Mouse (Mus musculus): ENCODE measurements around the gene Auts2. TPM values are rescaled to one million over a fixed set of nuclear protein-coding genes. Genes with fewer than 3 reads are reported as not detected.

Auts2 gene
- polyA plus RNA-seq, 1 experiment from 2014 or later: 36.0 TPM

- ATAC-seq (ENCODE audit: low FRiP score): no peak
- Histone ChIP-seq H3K4me1 (ENCODE audit: control insufficient read depth, insufficient read depth, low read length) (peaks cover 15% of the 10 kb centered on the region), H3K27ac (ENCODE audit: low read depth, low read length) (no peak overlapping the region), H3K36me3 (ENCODE audit: control insufficient read depth, insufficient read depth, low read length) (no peaks in the 10 kb centered on the region), H3K27me3 (ENCODE audit: control insufficient read depth, insufficient read depth, low read length) (no peaks in the 10 kb centered on the region), H3K9me3 (ENCODE audit: control insufficient read depth, low read length) (no peaks in the 10 kb centered on the region), H3K9ac (ENCODE audit: low read length) (no peak overlapping the region), H3K4me2 (no peak overlapping the region), H3K4me3 (ENCODE audit: low read depth, low read length) (no peak overlapping the region)
- DNase-seq (ENCODE audit: low spot score, missing footprints): no peak
- 93% methylated on average over 3 of the region's 3 CpGs for WGBS
Observed at GRCm38 (mm10) chr5:132334796-132335195, 208.3 kb downstream of the Auts2 start.

- Histone ChIP-seq H3K4me2 (no peak overlapping the region), H3K36me3 (ENCODE audit: control insufficient read depth, insufficient read depth, low read length) (no peaks in the 10 kb centered on the region), H3K4me1 (ENCODE audit: control insufficient read depth, insufficient read depth, low read length) (peaks cover 15% of the 10 kb centered on the region), H3K27ac (ENCODE audit: low read depth, low read length) (no peak overlapping the region), H3K9ac (ENCODE audit: low read length) (no peak overlapping the region), H3K9me3 (ENCODE audit: control insufficient read depth, low read length) (no peaks in the 10 kb centered on the region), H3K4me3 (ENCODE audit: low read depth, low read length) (no peak overlapping the region), H3K27me3 (ENCODE audit: control insufficient read depth, insufficient read depth, low read length) (no peaks in the 10 kb centered on the region)
- WGBS: 75% methylated on average over 2 of the region's 2 CpGs
- ATAC-seq (ENCODE audit: low FRiP score) (no peak), DNase-seq (ENCODE audit: low spot score, missing footprints) (no peak)
Observed at GRCm38 (mm10) chr5:132333744-132334143, 209.4 kb downstream of the Auts2 start.

- H3K4me3 ChIP-seq (ENCODE audit: low read depth, low read length): no peak overlapping the region
- no peak overlapping the region for H3K4me2 ChIP-seq
- no peaks in the 10 kb centered on the region for H3K27me3 ChIP-seq (ENCODE audit: control insufficient read depth, insufficient read depth, low read length)
- H3K4me1 ChIP-seq (ENCODE audit: control insufficient read depth, insufficient read depth, low read length): peaks cover 15% of the 10 kb centered on the region
- no peak for ATAC-seq (ENCODE audit: low FRiP score)
- H3K9ac ChIP-seq (ENCODE audit: low read length): no peak overlapping the region
- H3K36me3 ChIP-seq (ENCODE audit: control insufficient read depth, insufficient read depth, low read length): no peaks in the 10 kb centered on the region
- no peak overlapping the region for H3K27ac ChIP-seq (ENCODE audit: low read depth, low read length)
- WGBS: 68% methylated on average over 4 of the region's 4 CpGs
- H3K9me3 ChIP-seq (ENCODE audit: control insufficient read depth, low read length): no peaks in the 10 kb centered on the region
- DNase-seq (ENCODE audit: low spot score, missing footprints): no peak
Observed at GRCm38 (mm10) chr5:132332521-132332920, 210.6 kb downstream of the Auts2 start.

GRCm38 (mm10) chr5:132329171-132329936 lies 213.8 kb downstream of the Auts2 start:
- no peak for ATAC-seq (ENCODE audit: low FRiP score)
- no peak for DNase-seq (ENCODE audit: low spot score, missing footprints)
- H3K4me1 ChIP-seq (ENCODE audit: control insufficient read depth, insufficient read depth, low read length): peaks cover 23% of the 10 kb centered on the region
- H3K9me3 ChIP-seq (ENCODE audit: control insufficient read depth, low read length): no peaks in the 10 kb centered on the region
- no peak overlapping the region for H3K4me3 ChIP-seq (ENCODE audit: low read depth, low read length)
- no peak overlapping the region for H3K4me2 ChIP-seq
- 51% methylated on average over 3 of the region's 3 CpGs for WGBS
- no peak overlapping the region for H3K9ac ChIP-seq (ENCODE audit: low read length)
- no peaks in the 10 kb centered on the region for H3K36me3 ChIP-seq (ENCODE audit: control insufficient read depth, insufficient read depth, low read length)
- H3K27me3 ChIP-seq (ENCODE audit: control insufficient read depth, insufficient read depth, low read length): no peaks in the 10 kb centered on the region
- no peak overlapping the region for H3K27ac ChIP-seq (ENCODE audit: low read depth, low read length)

- H3K9me3 ChIP-seq (ENCODE audit: control insufficient read depth, low read length): no peaks in the 10 kb centered on the region
- no peak overlapping the region for H3K4me3 ChIP-seq (ENCODE audit: low read depth, low read length)
- no peak overlapping the region; the same call in 1 of the 2 replicates for H3K27ac ChIP-seq (ENCODE audit: low read depth, low read length)
- DNase-seq (ENCODE audit: low spot score, missing footprints) (no peak), ATAC-seq (ENCODE audit: low FRiP score) (peak; percentile 38; the same call in 1 of the 2 replicates)
- H3K36me3 ChIP-seq (ENCODE audit: control insufficient read depth, insufficient read depth, low read length): no peaks in the 10 kb centered on the region
- peaks cover 22% of the 10 kb centered on the region for H3K4me1 ChIP-seq (ENCODE audit: control insufficient read depth, insufficient read depth, low read length)
- no peaks in the 10 kb centered on the region for H3K27me3 ChIP-seq (ENCODE audit: control insufficient read depth, insufficient read depth, low read length)
- H3K4me2 ChIP-seq: no peak overlapping the region
- 17% methylated on average over 6 of the region's 6 CpGs for WGBS
- no peak overlapping the region for H3K9ac ChIP-seq (ENCODE audit: low read length)
Observed at GRCm38 (mm10) chr5:132324246-132324883, 218.8 kb downstream of the Auts2 start.

GRCm38 (mm10) chr5:132323608-132324007 lies 219.5 kb downstream of the Auts2 start:
- no peak for ATAC-seq (ENCODE audit: low FRiP score)
- Histone ChIP-seq H3K4me1 (ENCODE audit: control insufficient read depth, insufficient read depth, low read length) (peaks cover 22% of the 10 kb centered on the region), H3K27ac (ENCODE audit: low read depth, low read length) (no peak overlapping the region), H3K4me3 (ENCODE audit: low read depth, low read length) (no peak overlapping the region), H3K9ac (ENCODE audit: low read length) (no peak overlapping the region), H3K4me2 (no peak overlapping the region), H3K27me3 (ENCODE audit: control insufficient read depth, insufficient read depth, low read length) (no peaks in the 10 kb centered on the region), H3K9me3 (ENCODE audit: control insufficient read depth, low read length) (no peaks in the 10 kb centered on the region), H3K36me3 (ENCODE audit: control insufficient read depth, insufficient read depth, low read length) (no peaks in the 10 kb centered on the region)
- no peak for DNase-seq (ENCODE audit: low spot score, missing footprints)
- 33% methylated on average over 4 of the region's 4 CpGs for WGBS

GRCm38 (mm10) chr5:132322971-132323370 lies 220.2 kb downstream of the Auts2 start:
- Histone ChIP-seq H3K9ac (ENCODE audit: low read length) (no peak overlapping the region), H3K4me2 (no peak overlapping the region), H3K27me3 (ENCODE audit: control insufficient read depth, insufficient read depth, low read length) (0 out of 2 replicates have a peak, but pooled peaks cover 3% of the 10 kb centered on the region), H3K27ac (ENCODE audit: low read depth, low read length) (no peak overlapping the region), H3K4me3 (ENCODE audit: low read depth, low read length) (no peak overlapping the region), H3K9me3 (ENCODE audit: control insufficient read depth, low read length) (no peaks in the 10 kb centered on the region), H3K36me3 (ENCODE audit: control insufficient read depth, insufficient read depth, low read length) (no peaks in the 10 kb centered on the region), H3K4me1 (ENCODE audit: control insufficient read depth, insufficient read depth, low read length) (peaks cover 22% of the 10 kb centered on the region)
- WGBS: 69% methylated on average over 4 of the region's 4 CpGs
- ATAC-seq (ENCODE audit: low FRiP score) (no peak), DNase-seq (ENCODE audit: low spot score, missing footprints) (no peak)

GRCm38 (mm10) chr5:132318026-132318765 lies 224.9 kb downstream of the Auts2 start:
- H3K4me2 ChIP-seq: no peak overlapping the region
- no peak overlapping the region for H3K27ac ChIP-seq (ENCODE audit: low read depth, low read length)

GRCm38 (mm10) chr5:132316897-132317296 lies 226.2 kb downstream of the Auts2 start:
- H3K4me2 ChIP-seq: no peak overlapping the region
- H3K4me1 ChIP-seq (ENCODE audit: control insufficient read depth, insufficient read depth, low read length): peaks cover 4% of the 10 kb centered on the region; the same call in 1 of the 2 replicates
- WGBS: 61% methylated on average over 6 of the region's 6 CpGs
- DNase-seq (ENCODE audit: low spot score, missing footprints) (no peak), ATAC-seq (ENCODE audit: low FRiP score) (no peak)
- H3K27ac ChIP-seq (ENCODE audit: low read depth, low read length): no peak overlapping the region
- H3K36me3 ChIP-seq (ENCODE audit: control insufficient read depth, insufficient read depth, low read length): no peaks in the 10 kb centered on the region
- H3K27me3 ChIP-seq (ENCODE audit: control insufficient read depth, insufficient read depth, low read length): 0 out of 2 replicates have a peak, but pooled peaks cover 3% of the 10 kb centered on the region
- no peaks in the 10 kb centered on the region for H3K9me3 ChIP-seq (ENCODE audit: control insufficient read depth, low read length)
- no peak overlapping the region for H3K4me3 ChIP-seq (ENCODE audit: low read depth, low read length)
- no peak overlapping the region for H3K9ac ChIP-seq (ENCODE audit: low read length)

More at GRCm38 (mm10) chr5:132318026-132318765, 224.9 kb downstream of the Auts2 start:
- no peak for ATAC-seq (ENCODE audit: low FRiP score)
- Histone ChIP-seq H3K4me3 (ENCODE audit: low read depth, low read length) (no peak overlapping the region), H3K36me3 (ENCODE audit: control insufficient read depth, insufficient read depth, low read length) (no peaks in the 10 kb centered on the region), H3K4me1 (ENCODE audit: control insufficient read depth, insufficient read depth, low read length) (peaks cover 4% of the 10 kb centered on the region; the same call in 1 of the 2 replicates), H3K9ac (ENCODE audit: low read length) (no peak overlapping the region), H3K27me3 (ENCODE audit: control insufficient read depth, insufficient read depth, low read length) (0 out of 2 replicates have a peak, but pooled peaks cover 3% of the 10 kb centered on the region), H3K9me3 (ENCODE audit: control insufficient read depth, low read length) (no peaks in the 10 kb centered on the region)
- WGBS: 83% methylated on average over 9 of the region's 9 CpGs
- no peak for DNase-seq (ENCODE audit: low spot score, missing footprints)

Measured in midbrain, embryonic 11.5 days (tissue).